Mouse (Mus musculus) limb, embryonic 12.5 days (tissue): ENCODE results near the gene Mecom. TPM values are rescaled to one million over a fixed set of nuclear protein-coding genes. Genes with fewer than 3 reads are reported as not detected.

Source experiments
- ATAC-seq: fragments of 200-750 bp; cut with Nextera tagmentation; 2 replicates; pipeline ENCODE4 v1.8.0; 2017; ENCODE audit warnings: low read depth, moderate TSS enrichment; ENCODE audit not compliant: insufficient number of reproducible peaks, insufficient read depth, low FRiP score, low TSS enrichment
- H3K27ac ChIP-seq: fragments of 300-500 bp; sonication (generic); 2 replicates; pipeline ENCODE4 v1.5.1; 2016; ENCODE audit warnings: mild to moderate bottlenecking, moderate library complexity
- H3K27me3 ChIP-seq: fragments of 300-500 bp; sonication (generic); 2 replicates; pipeline ENCODE4 v1.6.1; 2016; ENCODE audit warnings: mild to moderate bottlenecking, moderate library complexity
- H3K36me3 ChIP-seq: fragments of 300-500 bp; sonication (generic); 2 replicates; pipeline ENCODE4 v1.6.1; 2016; ENCODE audit warnings: mild to moderate bottlenecking, moderate library complexity
- H3K4me1 ChIP-seq: fragments of 300-500 bp; sonication (generic); replicated peaks from 2 replicates; pipeline ENCODE4 v1.6.1; 2016
- H3K4me2 ChIP-seq: fragments of 300-500 bp; sonication (generic); 2 replicates; pipeline ENCODE4 v1.6.1; 2016; ENCODE audit warnings: mild to moderate bottlenecking, moderate library complexity
- H3K4me3 ChIP-seq: fragments of 300-500 bp; sonication (generic); replicated peaks from 2 replicates; pipeline ENCODE4 v1.5.1; 2016; ENCODE audit warnings: mild to moderate bottlenecking
- H3K9ac ChIP-seq: fragments of 300-500 bp; sonication (generic); replicated peaks from 2 replicates; pipeline ENCODE4 v1.6.1; 2016; ENCODE audit warnings: mild to moderate bottlenecking, moderate library complexity
- H3K9me3 ChIP-seq: fragments of 300-500 bp; sonication (generic); 2 replicates; pipeline ENCODE4 v1.6.1; 2016; ENCODE audit warnings: mild to moderate bottlenecking, moderate library complexity
- WGBS: fragments of 180-500 bp; shearing (Covaris S2); methylation state at CpG from one replicate; pipeline ENCODE4 v1.1.7; 2016; 5-methylcytosine and 5-hydroxymethylcytosine counted together
- polyA plus RNA-seq: library from polyadenylated mRNA; unstranded; fragments of >200 nt; fragmentation: Nextera tagmentation; extraction: Ambion mirVana; gene quantifications from 2 replicates; pipeline ENCODE4 v1.2.1, GENCODE M21; 2016

The Mecom gene
- polyA plus RNA-seq, 1 experiment from 2014 or later, result 187 TPM

GRCm38 (mm10) chr3:30277569-30277968, 270.2 kb downstream of the Mecom start:
- Histone ChIP-seq H3K36me3 (no peaks in the 10 kb centered on the region), H3K9ac (no peak overlapping the region), H3K9me3 (no peaks in the 10 kb centered on the region), H3K4me2 (no peak overlapping the region), H3K27me3 (no peaks in the 10 kb centered on the region), H3K27ac (no peak overlapping the region), H3K4me1 (peaks cover 36% of the 10 kb centered on the region), H3K4me3 (no peak overlapping the region)
- no peak for ATAC-seq
- WGBS, result 75% methylated on average over 10 of the region's 10 CpGs

- peaks cover 36% of the 10 kb centered on the region for H3K4me1 ChIP-seq
- H3K4me3 ChIP-seq, result no peak overlapping the region
- no peaks in the 10 kb centered on the region for H3K9me3 ChIP-seq
- H3K27ac ChIP-seq, result no peak overlapping the region
- no peaks in the 10 kb centered on the region for H3K36me3 ChIP-seq
- H3K9ac ChIP-seq, result no peak overlapping the region
- no peaks in the 10 kb centered on the region for H3K27me3 ChIP-seq
- H3K4me2 ChIP-seq, result no peak overlapping the region
- 91% methylated on average over 8 of the region's 8 CpGs for WGBS
- ATAC-seq, result no peak
Measured at GRCm38 (mm10) chr3:30276099-30276498, 271.7 kb downstream of the Mecom start.

- Histone ChIP-seq H3K4me3 (no peak overlapping the region), H3K4me1 (peaks cover 7% of the 10 kb centered on the region), H3K4me2 (no peak overlapping the region), H3K9ac (no peak overlapping the region), H3K27me3 (no peaks in the 10 kb centered on the region), H3K9me3 (no peaks in the 10 kb centered on the region), H3K36me3 (no peaks in the 10 kb centered on the region), H3K27ac (no peak overlapping the region)
- 71% methylated on average over 3 of the region's 3 CpGs for WGBS
- no peak for ATAC-seq
Measured at GRCm38 (mm10) chr3:30269253-30269652, 278.6 kb downstream of the Mecom start.

- Histone ChIP-seq H3K4me3 (no peak overlapping the region), H3K9ac (no peak overlapping the region), H3K4me2 (no peak overlapping the region), H3K27me3 (no peaks in the 10 kb centered on the region), H3K36me3 (no peaks in the 10 kb centered on the region), H3K9me3 (no peaks in the 10 kb centered on the region), H3K27ac (peak overlapping the region; percentile 62; the same call in 1 of the 2 replicates), H3K4me1 (peaks cover 36% of the 10 kb centered on the region)
- 35% methylated on average over 4 of the region's 4 CpGs for WGBS
- no peak for ATAC-seq
Measured at GRCm38 (mm10) chr3:30260945-30261344, 286.9 kb downstream of the Mecom start.

GRCm38 (mm10) chr3:30258421-30258820, 289.4 kb downstream of the Mecom start:
- peaks cover 36% of the 10 kb centered on the region for H3K4me1 ChIP-seq
- no peaks in the 10 kb centered on the region for H3K27me3 ChIP-seq
- H3K27ac ChIP-seq, result peak overlapping the region; percentile 68
- no peak overlapping the region for H3K4me3 ChIP-seq
- H3K9me3 ChIP-seq, result no peaks in the 10 kb centered on the region
- 6% methylated on average over 10 of the region's 10 CpGs for WGBS
- no peak overlapping the region for H3K9ac ChIP-seq
- ATAC-seq, result peak; percentile 85; the same call in 1 of the 2 replicates
- H3K4me2 ChIP-seq, result peak overlapping the region; percentile 40
- no peaks in the 10 kb centered on the region for H3K36me3 ChIP-seq

GRCm38 (mm10) chr3:30257776-30258175, 290.0 kb downstream of the Mecom start:
- no peaks in the 10 kb centered on the region for H3K27me3 ChIP-seq
- no peak overlapping the region for H3K4me3 ChIP-seq
- no peak overlapping the region for H3K9ac ChIP-seq
- 48% methylated on average over 5 of the region's 5 CpGs for WGBS
- H3K9me3 ChIP-seq, result no peaks in the 10 kb centered on the region
- peak overlapping the region; percentile 68; the same call in 1 of the 2 replicates for H3K27ac ChIP-seq
- H3K4me1 ChIP-seq, result peaks cover 36% of the 10 kb centered on the region
- H3K4me2 ChIP-seq, result no peak overlapping the region
- ATAC-seq, result no peak
- H3K36me3 ChIP-seq, result no peaks in the 10 kb centered on the region

GRCm38 (mm10) chr3:30256896-30257295, 290.9 kb downstream of the Mecom start:
- no peak for ATAC-seq
- Histone ChIP-seq H3K4me3 (no peak overlapping the region), H3K4me1 (peaks cover 36% of the 10 kb centered on the region), H3K36me3 (no peaks in the 10 kb centered on the region), H3K27me3 (no peaks in the 10 kb centered on the region), H3K4me2 (no peak overlapping the region), H3K27ac (peak overlapping the region; percentile 1; the same call in 1 of the 2 replicates), H3K9ac (no peak overlapping the region), H3K9me3 (no peaks in the 10 kb centered on the region)
- 76% methylated on average over 7 of the region's 7 CpGs for WGBS

GRCm38 (mm10) chr3:30255828-30256227, 292.0 kb downstream of the Mecom start:
- Histone ChIP-seq H3K4me1 (peaks cover 28% of the 10 kb centered on the region), H3K4me2 (no peak overlapping the region), H3K4me3 (no peak overlapping the region), H3K9me3 (no peaks in the 10 kb centered on the region), H3K27me3 (no peaks in the 10 kb centered on the region), H3K9ac (no peak overlapping the region), H3K36me3 (no peaks in the 10 kb centered on the region), H3K27ac (no peak overlapping the region)
- WGBS, result 90% methylated on average over 5 of the region's 5 CpGs
- no peak for ATAC-seq

- Histone ChIP-seq H3K9ac (no peak overlapping the region), H3K27ac (no peak overlapping the region), H3K36me3 (no peaks in the 10 kb centered on the region), H3K4me1 (peaks cover 28% of the 10 kb centered on the region), H3K9me3 (no peaks in the 10 kb centered on the region), H3K4me3 (no peak overlapping the region), H3K4me2 (no peak overlapping the region), H3K27me3 (no peaks in the 10 kb centered on the region)
- 69% methylated on average over 7 of the region's 7 CpGs for WGBS
- ATAC-seq, result no peak
Measured at GRCm38 (mm10) chr3:30254451-30254850, 293.4 kb downstream of the Mecom start.

- no peak overlapping the region for H3K4me2 ChIP-seq
- H3K27ac ChIP-seq, result no peak overlapping the region
- peaks cover 29% of the 10 kb centered on the region for H3K4me1 ChIP-seq
- no peak overlapping the region for H3K9ac ChIP-seq
- H3K4me3 ChIP-seq, result no peak overlapping the region
- WGBS, result 80% methylated on average over 5 of the region's 5 CpGs
- no peaks in the 10 kb centered on the region for H3K9me3 ChIP-seq
- H3K36me3 ChIP-seq, result no peaks in the 10 kb centered on the region
- no peaks in the 10 kb centered on the region for H3K27me3 ChIP-seq
- no peak for ATAC-seq
Measured at GRCm38 (mm10) chr3:30253714-30254113, 294.1 kb downstream of the Mecom start.

GRCm38 (mm10) chr3:30248656-30249384, 299.0 kb downstream of the Mecom start:
- ATAC-seq, result no peak

GRCm38 (mm10) chr3:30247256-30247655, 300.6 kb downstream of the Mecom start:
- no peak for ATAC-seq
- H3K4me1 ChIP-seq, result peaks cover 65% of the 10 kb centered on the region
- 59% methylated on average over 5 of the region's 5 CpGs for WGBS
- no peaks in the 10 kb centered on the region for H3K36me3 ChIP-seq
- H3K9me3 ChIP-seq, result no peaks in the 10 kb centered on the region
- no peak overlapping the region for H3K9ac ChIP-seq
- 0 out of 2 replicates have a peak overlapping the region, but pooled peaks have one; percentile 9 for H3K4me2 ChIP-seq
- peak overlapping the region; percentile 75 for H3K27ac ChIP-seq
- H3K27me3 ChIP-seq, result no peaks in the 10 kb centered on the region
- H3K4me3 ChIP-seq, result no peak overlapping the region

More at GRCm38 (mm10) chr3:30248656-30249384, 299.0 kb downstream of the Mecom start:
- Histone ChIP-seq H3K4me1 (peaks cover 56% of the 10 kb centered on the region), H3K27ac (no peak overlapping the region), H3K4me2 (no peak overlapping the region), H3K36me3 (no peaks in the 10 kb centered on the region), H3K9ac (no peak overlapping the region), H3K4me3 (no peak overlapping the region), H3K27me3 (no peaks in the 10 kb centered on the region), H3K9me3 (no peaks in the 10 kb centered on the region)
- WGBS, result 59% methylated on average over 4 of the region's 4 CpGs
